Mouse (Mus musculus) limb, embryonic 11.5 days (tissue): ENCODE data around the gene Eef1e1. TPM values are rescaled to one million over a fixed set of nuclear protein-coding genes. Genes with fewer than 3 reads are reported as not detected.
"Not testable (repeated sequence)": the region's sequence is repeated elsewhere in the genome, so short reads cannot be mapped to it uniquely, and the experiment has no call there.

Experiments used
- ATAC-seq: fragments of 200-750 bp; cut with Nextera tagmentation; 2 replicates; pipeline ENCODE4 v1.8.0; 2017; ENCODE audit warnings: low read depth; ENCODE audit not compliant: insufficient number of reproducible peaks, low FRiP score, low TSS enrichment
- DNase-seq: peaks from one replicate; pipeline ENCODE4 v3.0.0-alpha.2; 2015; ENCODE audit warnings: low spot score
- H3K27ac ChIP-seq: fragments of 300-500 bp; sonication (generic); replicated peaks from 2 replicates; pipeline ENCODE4 v1.5.1; 2014; ENCODE audit warnings: low read depth, mild to moderate bottlenecking, low read length
- H3K27me3 ChIP-seq: fragments of 300-500 bp; sonication (generic); 2 replicates; pipeline ENCODE4 v1.6.1; 2014; ENCODE audit warnings: mild to moderate bottlenecking, low read length, mixed read lengths; ENCODE audit not compliant: control insufficient read depth, insufficient read depth
- H3K36me3 ChIP-seq: fragments of 300-500 bp; sonication (generic); 2 replicates; pipeline ENCODE4 v1.6.1; 2014; ENCODE audit warnings: mild to moderate bottlenecking, low read length, moderate library complexity, mixed read lengths; ENCODE audit not compliant: control insufficient read depth, insufficient read depth
- H3K4me1 ChIP-seq: fragments of 300-500 bp; sonication (generic); 2 replicates; pipeline ENCODE4 v1.6.1; 2014; ENCODE audit warnings: low read length, mixed read lengths; ENCODE audit not compliant: control insufficient read depth, insufficient read depth
- H3K4me2 ChIP-seq: fragments of 300-500 bp; sonication (generic); 2 replicates; pipeline ENCODE4 v1.6.1; 2014; ENCODE audit warnings: low read depth, mild to moderate bottlenecking, moderate library complexity; ENCODE audit not compliant: severe bottlenecking
- H3K4me3 ChIP-seq: fragments of 300-500 bp; sonication (generic); 2 replicates; pipeline ENCODE4 v1.5.1; 2014; ENCODE audit warnings: low read depth, low read length
- H3K9ac ChIP-seq: fragments of 300-500 bp; sonication (generic); 2 replicates; pipeline ENCODE4 v1.6.1; 2014; ENCODE audit warnings: mild to moderate bottlenecking, low read length
- H3K9me3 ChIP-seq: fragments of 300-500 bp; sonication (generic); 2 replicates; pipeline ENCODE4 v1.6.1; 2016; ENCODE audit warnings: low read length; ENCODE audit not compliant: control insufficient read depth
- WGBS: fragments of 180-500 bp; shearing (Covaris S2); extraction: QIAGEN DNeasy Blood & Tissue Kit; methylation state at CpG from one replicate; pipeline ENCODE4 v1.1.7; 2014; 5-methylcytosine and 5-hydroxymethylcytosine counted together
- polyA plus RNA-seq: library from polyadenylated mRNA; unstranded; fragments of >200 nt; fragmentation: Nextera tagmentation; extraction: Ambion mirVana; gene quantifications from 2 replicates; pipeline ENCODE4 v1.2.1, GENCODE M21; 2014

Gene Eef1e1
- polyA plus RNA-seq, 1 experiment from 2014 or later: 49.6 TPM

DNA sequence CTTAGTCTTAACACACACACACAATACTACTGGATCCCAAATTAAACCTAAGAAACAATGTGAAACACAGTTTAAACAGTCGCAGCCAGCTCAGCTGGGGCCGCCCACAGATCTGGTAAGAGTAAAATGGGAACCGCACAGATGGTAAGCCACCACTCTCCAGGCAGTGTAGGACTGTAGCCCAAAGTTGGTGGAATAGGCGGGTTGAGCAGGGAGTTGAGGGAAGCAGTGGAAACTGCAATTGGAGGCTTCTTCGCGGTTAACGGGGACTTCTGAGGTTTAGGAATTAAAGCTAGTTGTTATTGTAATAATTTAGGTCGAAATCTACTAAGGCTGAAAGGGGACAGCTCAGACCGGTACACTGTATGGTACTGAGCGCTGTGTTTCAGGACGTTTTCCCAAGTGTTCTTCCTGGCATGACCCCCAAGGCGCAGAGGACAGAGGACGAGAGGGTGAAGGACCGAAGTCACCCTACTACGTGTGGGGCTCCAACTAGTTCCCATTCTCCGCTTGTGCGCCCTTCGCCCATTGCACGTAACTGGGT lies 24.5 kb downstream of the Eef1e1 start:
- Histone ChIP-seq H3K9me3 (no peaks in the 10 kb centered on the region), H3K4me3 (peak overlapping the region; percentile 77), H3K27ac (no peak overlapping the region), H3K36me3 (no peaks in the 10 kb centered on the region; the same call in 1 of the 2 replicates), H3K9ac (peak overlapping the region; percentile 75), H3K4me2 (peak overlapping the region; percentile 72), H3K27me3 (no peaks in the 10 kb centered on the region), H3K4me1 (peaks cover 5% of the 10 kb centered on the region; the same call in 1 of the 2 replicates)
- 1% methylated on average over 19 of the region's 19 CpGs for WGBS
- DNase-seq: no peak
- no peak; the same call in 1 of the 2 replicates for ATAC-seq

DNA sequence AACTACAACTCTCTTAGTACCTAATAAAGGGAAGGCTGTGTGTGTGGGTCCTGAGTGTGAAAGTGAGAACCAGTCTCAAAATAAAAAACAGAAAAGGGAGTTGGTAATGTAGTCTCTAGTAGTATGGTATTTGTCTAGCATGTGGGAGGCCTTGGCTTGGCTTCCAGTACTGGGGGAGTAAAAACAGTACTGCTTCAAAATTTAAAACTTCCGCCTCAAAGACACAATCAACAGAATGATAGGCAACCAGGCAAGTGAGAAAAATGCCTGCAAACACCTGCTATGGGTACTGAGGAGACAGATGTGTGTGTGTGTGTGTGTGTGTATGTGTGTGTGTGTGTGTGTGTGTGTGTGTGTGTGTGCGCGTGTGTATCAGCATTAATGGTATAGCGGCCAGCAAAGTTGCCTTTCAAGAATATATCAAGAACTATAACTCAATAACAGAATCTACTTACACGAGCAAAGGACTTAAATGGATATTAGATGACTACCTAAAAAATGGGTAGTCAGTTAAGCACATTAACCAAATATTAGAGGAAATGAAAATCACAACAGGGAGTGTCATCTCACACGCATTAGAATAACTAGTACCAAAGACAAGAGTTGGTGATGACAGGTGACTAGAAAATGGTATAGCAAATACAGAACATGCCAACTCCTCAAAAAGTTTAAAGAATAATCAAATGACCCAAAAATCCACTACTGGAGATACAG lies 25.4 kb downstream of the Eef1e1 start:
- Histone ChIP-seq H3K4me1 (peaks cover 5% of the 10 kb centered on the region; the same call in 1 of the 2 replicates), H3K27ac (no peak overlapping the region), H3K4me3 (peak overlapping the region; percentile 77; the same call in 1 of the 2 replicates), H3K36me3 (no peaks in the 10 kb centered on the region; the same call in 1 of the 2 replicates), H3K9me3 (no peaks in the 10 kb centered on the region), H3K27me3 (no peaks in the 10 kb centered on the region), H3K9ac (no peak overlapping the region), H3K4me2 (no peak overlapping the region)
- DNase-seq (no peak), ATAC-seq (no peak)
- WGBS: 90% methylated on average over 6 of the region's 6 CpGs

DNA sequence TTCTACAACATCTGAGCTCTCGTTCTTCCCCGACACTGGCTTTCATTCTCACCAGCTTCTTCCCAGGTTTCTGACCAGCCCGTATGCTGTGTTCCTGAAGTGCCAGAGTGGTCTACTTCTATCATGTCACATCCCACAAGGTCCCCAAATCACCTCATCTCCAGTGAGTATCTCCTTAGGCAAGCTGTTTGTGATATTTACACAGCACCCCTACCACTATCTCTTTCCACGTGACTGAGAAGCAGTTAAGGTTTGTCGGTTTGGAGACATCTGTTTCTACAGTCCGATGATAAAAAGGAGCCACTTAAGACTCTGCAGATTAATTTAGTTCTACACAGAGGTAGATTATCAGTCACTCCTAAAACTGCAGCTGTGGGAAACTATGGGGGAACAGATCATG lies 26.3 kb downstream of the Eef1e1 start:
- Histone ChIP-seq H3K4me2 (no peak overlapping the region), H3K9me3 (no peaks in the 10 kb centered on the region), H3K36me3 (no peaks in the 10 kb centered on the region; the same call in 1 of the 2 replicates), H3K4me1 (peaks cover 5% of the 10 kb centered on the region; the same call in 1 of the 2 replicates), H3K27ac (no peak overlapping the region), H3K4me3 (no peak overlapping the region), H3K27me3 (no peaks in the 10 kb centered on the region), H3K9ac (no peak overlapping the region)
- ATAC-seq (no peak), DNase-seq (no peak)
- 91% methylated on average over 6 of the region's 6 CpGs for WGBS

DNA sequence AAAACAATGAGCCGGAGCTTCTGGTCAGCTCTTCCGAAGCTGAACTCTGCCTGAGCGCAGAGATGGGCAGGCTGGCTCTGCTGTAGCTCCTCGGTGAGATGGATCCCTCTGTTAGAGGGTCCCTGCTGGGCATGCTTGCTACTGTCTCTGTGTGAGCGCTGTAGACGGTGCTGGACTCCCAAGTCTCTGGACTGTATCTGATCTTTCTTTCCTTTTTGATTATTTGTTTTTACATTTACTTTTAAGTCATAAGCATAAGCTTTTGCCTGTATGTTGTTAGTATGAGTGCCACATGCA lies 32.7 kb downstream of the Eef1e1 start:
- DNase-seq (no peak), ATAC-seq (no peak)
- Histone ChIP-seq H3K4me1 (no peaks in the 10 kb centered on the region), H3K4me3 (no peak overlapping the region), H3K27me3 (no peaks in the 10 kb centered on the region), H3K36me3 (no peaks in the 10 kb centered on the region; the same call in 1 of the 2 replicates), H3K9me3 (no peaks in the 10 kb centered on the region), H3K9ac (no peak overlapping the region), H3K27ac (no peak overlapping the region), H3K4me2 (no peak overlapping the region)
- 41% methylated on average over 6 of the region's 6 CpGs for WGBS

DNA sequence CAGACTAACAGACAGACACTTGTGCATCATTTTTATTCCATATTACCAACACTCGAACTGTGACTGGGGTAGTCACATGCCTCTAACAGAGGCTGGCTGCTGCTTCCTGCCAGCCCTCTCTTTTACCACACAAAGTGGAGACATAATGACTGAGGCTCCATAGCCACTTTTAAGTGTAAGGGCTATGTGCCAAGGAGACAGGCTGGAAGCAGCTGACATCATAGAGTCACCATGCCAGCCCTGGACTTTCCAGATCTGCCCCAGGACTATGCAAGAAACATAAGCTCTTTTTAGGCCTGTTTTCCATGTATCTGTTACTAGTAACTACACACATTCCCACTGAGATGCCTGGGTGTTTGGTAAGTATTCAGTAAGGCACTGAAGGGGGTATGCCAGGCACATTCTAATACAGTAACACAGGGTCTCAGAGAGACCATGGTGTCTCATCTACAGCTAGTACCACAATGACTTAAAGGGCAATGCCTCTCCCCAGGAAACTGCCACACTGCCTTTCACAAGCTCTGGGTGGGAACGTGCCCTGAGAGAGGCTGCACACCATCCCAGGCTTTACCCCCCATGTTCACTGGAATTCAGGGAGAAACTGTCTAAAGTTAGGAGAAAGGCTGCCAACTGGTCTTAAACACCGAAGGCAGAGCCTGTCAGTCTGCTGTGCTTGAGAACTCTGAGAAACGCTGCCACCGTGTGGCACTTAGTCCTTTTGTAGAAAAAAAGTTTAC lies 33.2 kb downstream of the Eef1e1 start:
- Histone ChIP-seq H3K27me3 (no peaks in the 10 kb centered on the region), H3K36me3 (no peaks in the 10 kb centered on the region; the same call in 1 of the 2 replicates), H3K4me3 (no peak overlapping the region), H3K9me3 (no peaks in the 10 kb centered on the region), H3K9ac (no peak overlapping the region), H3K4me1 (no peaks in the 10 kb centered on the region), H3K27ac (no peak overlapping the region), H3K4me2 (no peak overlapping the region)
- 29% methylated on average over 5 of the region's 5 CpGs for WGBS
- ATAC-seq: no peak
- DNase-seq: peak; percentile 34

DNA sequence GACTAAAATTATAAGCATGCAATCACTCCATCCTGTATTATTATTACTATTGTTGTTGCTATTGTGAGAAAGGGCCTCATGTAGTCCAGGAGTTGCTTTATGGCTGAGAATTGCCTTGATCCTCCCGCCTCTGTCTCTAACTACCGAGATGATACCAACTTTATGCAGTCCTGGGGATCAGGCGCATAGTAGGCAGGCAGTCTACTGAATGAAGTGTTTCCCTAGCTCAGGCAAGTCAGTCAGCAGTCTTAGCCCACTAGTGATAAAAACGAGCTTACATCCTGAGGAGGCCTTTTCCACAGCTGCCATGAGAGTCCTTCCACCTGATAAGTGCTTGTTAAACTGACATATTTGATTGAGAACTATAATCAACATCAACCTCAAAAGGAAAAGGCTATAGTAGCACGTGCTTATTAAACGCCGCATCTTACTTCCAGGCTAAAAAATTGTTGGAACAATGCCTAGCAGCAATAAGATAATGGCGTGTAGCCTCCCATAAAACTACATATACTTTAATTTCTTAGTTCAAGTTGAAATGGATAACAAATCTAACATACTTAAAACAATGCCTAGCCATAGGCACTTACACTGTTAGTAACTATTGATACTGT lies 34.5 kb downstream of the Eef1e1 start:
- no peak for ATAC-seq
- Histone ChIP-seq H3K27ac (no peak overlapping the region), H3K4me2 (no peak overlapping the region), H3K36me3 (no peaks in the 10 kb centered on the region), H3K9ac (no peak overlapping the region), H3K27me3 (no peaks in the 10 kb centered on the region), H3K4me3 (no peak overlapping the region), H3K9me3 (no peaks in the 10 kb centered on the region), H3K4me1 (no peaks in the 10 kb centered on the region)
- 87% methylated on average over 8 of the region's 8 CpGs for WGBS
- DNase-seq: no peak

DNA sequence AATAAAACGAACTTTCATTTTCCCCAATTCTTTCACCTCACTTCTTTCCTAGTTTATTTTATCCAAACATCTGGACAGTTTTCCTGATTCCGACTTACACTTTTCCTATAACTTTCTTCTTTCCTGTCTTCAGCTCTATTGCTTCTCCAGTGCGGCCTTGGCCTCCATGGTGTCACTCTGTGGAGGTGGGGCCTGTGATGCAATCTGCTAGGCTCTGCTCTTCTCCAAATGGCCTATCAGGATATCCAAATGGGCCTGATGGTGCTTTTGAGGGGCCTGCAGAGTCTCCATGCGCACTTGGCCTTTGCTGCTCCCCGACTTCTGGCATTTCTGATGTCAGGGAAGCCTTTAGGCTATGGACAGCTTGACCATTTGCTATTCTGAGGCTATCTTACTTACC lies 35.6 kb downstream of the Eef1e1 start:
- Histone ChIP-seq H3K4me2 (no peak overlapping the region), H3K36me3 (no peaks in the 10 kb centered on the region), H3K27ac (no peak overlapping the region), H3K9me3 (no peaks in the 10 kb centered on the region), H3K4me1 (no peaks in the 10 kb centered on the region), H3K27me3 (no peaks in the 10 kb centered on the region), H3K9ac (no peak overlapping the region), H3K4me3 (no peak overlapping the region)
- ATAC-seq: no peak
- no peak for DNase-seq
- 84% methylated on average over 5 of the region's 5 CpGs for WGBS

DNA sequence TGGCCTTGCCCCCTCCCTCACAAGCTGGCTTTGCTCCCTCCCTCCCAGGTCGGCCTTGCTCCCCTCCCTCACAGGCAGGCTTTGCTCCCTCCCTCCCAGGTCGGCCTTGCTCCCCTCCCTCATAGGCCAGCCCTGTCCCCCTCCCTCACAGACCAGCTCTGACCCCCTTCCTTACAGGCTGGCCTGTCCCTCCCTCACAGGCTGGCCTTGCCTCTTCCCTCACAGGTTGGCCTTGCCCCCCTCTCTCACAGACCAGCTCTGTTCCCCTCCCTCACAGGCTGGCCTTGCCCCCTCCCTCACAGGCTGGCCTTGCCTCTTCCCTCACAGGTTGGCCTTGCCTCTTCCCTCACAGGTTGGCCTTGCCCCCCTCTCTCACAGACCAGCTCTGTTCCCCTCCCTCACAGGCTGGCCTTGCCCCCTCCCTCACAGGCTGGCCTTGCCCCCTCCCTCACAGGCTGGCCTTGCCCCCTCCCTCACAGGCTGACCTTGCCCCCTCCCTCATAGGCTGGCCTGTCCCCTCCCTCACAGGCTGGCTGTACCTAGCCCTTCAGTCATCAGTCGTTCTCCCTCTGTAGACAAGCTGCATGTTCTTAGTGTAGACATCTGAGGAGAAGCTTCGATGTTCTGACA lies 40.7 kb downstream of the Eef1e1 start:
- not testable (repeated sequence) for H3K36me3 ChIP-seq, H3K4me3 ChIP-seq, H3K9me3 ChIP-seq, ATAC-seq, H3K27me3 ChIP-seq, H3K27ac ChIP-seq, DNase-seq, H3K4me2 ChIP-seq, H3K4me1 ChIP-seq, H3K9ac ChIP-seq
- 74% methylated on average over 4 of the region's 4 CpGs for WGBS
